Mouse (Mus musculus) hindbrain, embryonic 14.5 days (tissue): ENCODE data around the gene Tubb2a. TPM values are rescaled to one million over a fixed set of nuclear protein-coding genes. Genes with fewer than 3 reads are reported as not detected.
"Not testable (repeated sequence)": the region's sequence is repeated elsewhere in the genome, so short reads cannot be mapped to it uniquely, and the experiment has no call there.

Source experiments
- ATAC-seq: fragments of 200-750 bp; cut with Nextera tagmentation; 2 replicates; pipeline ENCODE4 v1.8.0; 2017; ENCODE audit warnings: moderate number of reproducible peaks, mild to moderate bottlenecking, moderate TSS enrichment, moderate library complexity; ENCODE audit not compliant: low FRiP score
- DNase-seq: peaks from one replicate; pipeline ENCODE4 v3.0.0-alpha.2; 2015; ENCODE audit warnings: low spot score
- H3K27ac ChIP-seq: fragments of 300-500 bp; sonication (generic); 2 replicates; pipeline ENCODE4 v1.5.1; 2014; ENCODE audit warnings: mild to moderate bottlenecking, moderate library complexity
- H3K27me3 ChIP-seq: fragments of 300-500 bp; sonication (generic); 2 replicates; pipeline ENCODE4 v1.6.1; 2014; ENCODE audit warnings: mild to moderate bottlenecking, low read length, mixed read lengths; ENCODE audit not compliant: control insufficient read depth, insufficient read depth
- H3K36me3 ChIP-seq: fragments of 300-500 bp; sonication (generic); replicated peaks from 2 replicates; pipeline ENCODE4 v1.6.1; 2014; ENCODE audit not compliant: control insufficient read depth, insufficient read depth
- H3K4me1 ChIP-seq: fragments of 300-500 bp; sonication (generic); replicated peaks from 2 replicates; pipeline ENCODE4 v1.6.1; 2014; ENCODE audit warnings: antibody characterized with exemption, low read length, mixed read lengths; ENCODE audit not compliant: control insufficient read depth, insufficient read depth
- H3K4me2 ChIP-seq: fragments of 300-500 bp; sonication (generic); replicated peaks from 2 replicates; pipeline ENCODE4 v1.6.1; 2014; ENCODE audit warnings: mild to moderate bottlenecking, moderate library complexity
- H3K4me3 ChIP-seq: fragments of 300-500 bp; sonication (generic); replicated peaks from 2 replicates; pipeline ENCODE4 v1.5.1; 2014; ENCODE audit warnings: mild to moderate bottlenecking, low read length
- H3K9ac ChIP-seq: fragments of 300-500 bp; sonication (generic); 2 replicates; pipeline ENCODE4 v1.6.1; 2014
- H3K9me3 ChIP-seq: fragments of 300-500 bp; sonication (generic); 2 replicates; pipeline ENCODE4 v1.6.1; 2016; ENCODE audit warnings: low read length; ENCODE audit not compliant: control insufficient read depth
- WGBS: fragments of 180-500 bp; shearing (Covaris S2); extraction: QIAGEN DNeasy Blood & Tissue Kit; methylation state at CpG from one replicate; pipeline ENCODE4 v1.1.7; 2014; 5-methylcytosine and 5-hydroxymethylcytosine counted together
- polyA plus RNA-seq: library from polyadenylated mRNA; unstranded; fragments of >200 nt; fragmentation: Nextera tagmentation; extraction: Ambion mirVana; gene quantifications from 2 replicates; pipeline ENCODE4 v1.2.1, GENCODE M21; 2014

The Tubb2a gene
- polyA plus RNA-seq, 1 experiment from 2014 or later: 2,565 TPM

DNA sequence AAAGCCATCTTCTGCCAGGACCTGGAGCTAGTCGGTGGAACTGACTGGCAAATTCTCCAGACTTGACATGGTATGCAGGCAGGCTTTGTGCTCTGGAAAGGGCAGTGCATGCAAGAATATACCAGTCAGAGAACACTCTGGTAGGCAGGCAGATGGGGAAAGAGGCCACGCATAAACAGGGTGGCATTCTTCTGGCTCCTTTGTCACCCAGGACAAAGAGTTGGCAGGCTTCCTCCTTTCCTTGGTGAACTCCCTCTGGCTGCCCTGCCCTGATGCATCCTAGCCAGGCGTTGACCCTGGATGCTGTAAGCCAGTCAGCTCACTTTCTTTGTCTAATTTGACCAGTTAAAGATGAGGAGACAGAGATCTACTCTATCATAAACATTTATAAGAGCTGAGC lies 19.3 kb upstream of the Tubb2a start:
- H3K27ac ChIP-seq: peak overlapping the region; percentile 85; the same call in 1 of the 2 replicates
- no peaks in the 10 kb centered on the region for H3K27me3 ChIP-seq
- DNase-seq (no peak), ATAC-seq (no peak)
- no peaks in the 10 kb centered on the region for H3K9me3 ChIP-seq
- peaks cover 18% of the 10 kb centered on the region for H3K4me1 ChIP-seq
- WGBS: 40% methylated on average over 3 of the region's 3 CpGs
- no peak overlapping the region for H3K4me3 ChIP-seq
- no peaks in the 10 kb centered on the region for H3K36me3 ChIP-seq
- no peak overlapping the region for H3K4me2 ChIP-seq
- H3K9ac ChIP-seq: no peak overlapping the region

DNA sequence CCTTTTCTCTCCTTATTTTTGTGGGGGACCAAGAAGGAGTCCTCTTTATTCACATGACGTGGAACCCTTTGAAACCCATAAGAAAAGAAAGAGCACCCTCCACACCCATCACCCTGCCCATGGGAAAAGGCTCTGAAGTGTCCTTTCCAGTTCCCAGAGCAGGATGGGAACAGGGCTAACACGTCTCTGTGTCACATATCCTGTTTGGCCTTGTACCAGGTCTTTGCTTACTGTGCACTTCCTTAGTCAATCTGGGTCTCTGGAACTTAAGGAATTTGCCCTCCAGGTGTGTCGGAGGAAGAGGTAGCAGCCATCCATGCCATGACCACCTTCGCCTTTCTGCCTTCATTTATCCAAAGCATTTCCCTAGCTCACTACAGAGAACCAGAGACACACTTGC lies 18.6 kb upstream of the Tubb2a start:
- WGBS: 52% methylated on average over 4 of the region's 4 CpGs

DNA sequence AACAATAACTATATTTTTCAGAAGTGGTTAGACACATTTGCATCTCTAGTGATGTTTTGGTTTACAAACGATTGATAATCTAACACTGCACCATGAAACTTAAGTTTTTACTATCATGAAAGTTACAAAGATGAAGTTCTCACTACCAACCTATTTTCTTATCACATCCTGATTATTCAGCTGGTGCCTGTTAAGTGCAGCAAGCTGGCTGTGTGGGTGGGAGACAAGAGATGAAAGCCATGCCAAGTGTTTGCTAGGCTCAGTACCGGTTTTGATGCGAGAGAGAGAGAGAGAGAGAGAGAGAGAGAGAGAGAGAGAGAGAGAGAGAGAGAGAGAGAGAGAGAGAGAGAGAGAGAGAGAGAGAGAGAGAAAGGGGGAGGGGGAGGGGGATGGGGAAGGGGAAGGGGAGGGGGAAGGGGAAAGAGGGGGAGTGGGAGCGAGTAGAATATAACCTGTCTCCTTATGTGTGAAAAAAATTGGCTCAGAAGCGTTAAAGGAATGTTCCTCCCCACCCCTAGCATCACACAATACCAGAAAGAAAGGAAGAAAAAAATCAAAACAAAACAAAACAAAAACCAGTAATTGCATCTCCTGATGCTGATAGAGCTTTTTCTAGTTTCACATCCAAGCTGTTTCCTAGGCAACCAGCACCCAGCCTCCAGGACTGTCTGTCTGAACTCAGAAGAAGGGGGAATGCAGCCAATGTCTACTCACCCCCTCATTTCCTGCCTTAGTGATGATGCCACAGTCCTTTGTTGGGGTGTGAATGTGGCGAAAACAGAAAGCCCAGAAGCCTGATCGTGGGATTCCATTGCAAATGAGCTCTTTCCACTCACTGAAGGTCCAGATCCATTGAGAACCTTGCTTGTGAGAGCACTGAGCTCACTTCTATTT lies 18.0 kb upstream of the Tubb2a start:
- Histone ChIP-seq H3K9me3 (no peaks in the 10 kb centered on the region), H3K4me1 (peaks cover 18% of the 10 kb centered on the region), H3K4me2 (peak overlapping the region; percentile 24), H3K4me3 (no peak overlapping the region), H3K27ac (peak overlapping the region; percentile 85), H3K9ac (peak overlapping the region; percentile 41), H3K27me3 (no peaks in the 10 kb centered on the region), H3K36me3 (no peaks in the 10 kb centered on the region)
- 21% methylated on average over 6 of the region's 7 CpGs for WGBS
- peak; percentile 94 for ATAC-seq
- DNase-seq: peak; percentile 76

More for the DNA sequence above, 18.6 kb upstream of the Tubb2a start:
- peak overlapping the region; percentile 85 for H3K27ac ChIP-seq
- H3K4me3 ChIP-seq: no peak overlapping the region
- H3K4me2 ChIP-seq: peak overlapping the region; percentile 24
- no peaks in the 10 kb centered on the region for H3K27me3 ChIP-seq
- ATAC-seq (peak; percentile 77), DNase-seq (no peak)
- H3K36me3 ChIP-seq: no peaks in the 10 kb centered on the region
- peaks cover 18% of the 10 kb centered on the region for H3K4me1 ChIP-seq
- peak overlapping the region; percentile 41; the same call in 1 of the 2 replicates for H3K9ac ChIP-seq
- H3K9me3 ChIP-seq: no peaks in the 10 kb centered on the region

DNA sequence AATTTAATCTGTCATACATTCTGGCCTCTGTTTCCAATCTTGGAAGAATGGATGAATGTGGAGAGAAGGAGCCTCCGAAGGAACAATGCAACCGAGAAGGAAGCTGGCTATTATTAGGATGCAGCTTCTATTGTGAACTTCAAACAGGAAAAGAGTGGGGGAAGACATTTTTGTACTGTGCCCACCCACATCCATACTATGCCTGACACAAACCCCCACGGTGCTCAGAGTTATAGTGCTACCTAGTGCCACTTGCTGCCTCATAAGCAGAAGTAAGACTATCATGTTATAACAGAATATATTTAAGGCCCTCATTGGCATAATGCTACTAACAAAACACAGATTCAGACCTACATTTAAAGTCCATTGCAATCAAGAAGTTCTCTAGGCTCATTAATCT lies 11.6 kb upstream of the Tubb2a start:
- Histone ChIP-seq H3K36me3 (no peaks in the 10 kb centered on the region), H3K9me3 (no peaks in the 10 kb centered on the region), H3K4me2 (peak overlapping the region; percentile 35), H3K27ac (peak overlapping the region; percentile 81), H3K9ac (peak overlapping the region; percentile 41; the same call in 1 of the 2 replicates), H3K4me3 (no peak overlapping the region), H3K27me3 (no peaks in the 10 kb centered on the region), H3K4me1 (peaks cover 31% of the 10 kb centered on the region)
- WGBS: 29% methylated on average over 3 of the region's 3 CpGs
- ATAC-seq (no peak), DNase-seq (no peak)

DNA sequence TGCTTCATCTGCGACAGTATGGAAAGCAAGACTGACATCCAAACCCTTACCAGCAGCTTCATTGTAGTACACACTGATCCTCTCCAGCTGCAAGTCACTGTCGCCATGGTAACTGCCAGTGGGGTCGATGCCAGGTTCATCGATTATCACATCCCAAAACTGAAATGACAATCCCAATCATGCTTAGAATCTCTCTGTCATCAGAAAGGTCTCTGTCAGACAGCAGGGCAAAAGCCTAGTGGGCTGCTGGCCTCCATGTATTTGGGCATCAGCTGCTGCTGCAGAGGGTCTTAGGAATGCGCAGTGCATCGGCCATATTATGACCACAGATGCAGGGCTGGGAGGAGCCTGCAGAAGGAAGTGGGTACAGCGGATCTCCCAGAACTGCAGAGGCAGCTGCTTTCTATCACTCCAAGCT lies 11.1 kb upstream of the Tubb2a start:
- Histone ChIP-seq H3K27me3 (no peaks in the 10 kb centered on the region), H3K4me3 (no peak overlapping the region), H3K27ac (peak overlapping the region; percentile 81), H3K4me2 (peak overlapping the region; percentile 35), H3K4me1 (peaks cover 31% of the 10 kb centered on the region), H3K9me3 (no peaks in the 10 kb centered on the region), H3K36me3 (no peaks in the 10 kb centered on the region), H3K9ac (peak overlapping the region; percentile 41)
- DNase-seq: peak; percentile 73
- WGBS: 22% methylated on average over 7 of the region's 7 CpGs
- peak; percentile 85 for ATAC-seq

DNA sequence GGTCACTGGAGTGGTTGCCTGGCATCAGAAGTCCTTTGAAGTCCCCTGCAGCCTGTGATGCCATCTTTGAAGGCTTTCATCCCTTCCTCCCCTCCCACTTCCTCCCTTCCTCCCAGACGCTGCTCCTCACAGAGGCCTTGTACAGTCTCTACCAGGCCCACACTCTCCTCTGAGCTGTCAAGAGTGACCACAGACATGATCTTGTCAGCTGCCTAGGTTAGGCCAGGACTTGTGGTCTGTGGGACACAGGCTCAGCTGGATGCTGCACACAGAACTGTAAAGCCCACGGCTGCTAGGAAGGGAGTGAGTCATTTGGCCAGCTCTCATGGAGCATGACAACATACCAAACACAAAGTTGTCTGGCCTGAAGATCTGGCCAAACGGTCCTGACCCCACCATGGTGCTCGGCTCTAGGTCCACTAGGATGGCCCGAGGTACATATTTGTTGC lies 10.4 kb upstream of the Tubb2a start:
- WGBS: 32% methylated on average over 5 of the region's 5 CpGs
- peak; percentile 47 for ATAC-seq
- Histone ChIP-seq H3K27ac (peak overlapping the region; percentile 81), H3K4me2 (peak overlapping the region; percentile 35), H3K9ac (peak overlapping the region; percentile 41), H3K4me1 (peaks cover 31% of the 10 kb centered on the region)
- H3K4me3 ChIP-seq, DNase-seq, H3K9me3 ChIP-seq, H3K36me3 ChIP-seq, H3K27me3 ChIP-seq: not testable (repeated sequence)

DNA sequence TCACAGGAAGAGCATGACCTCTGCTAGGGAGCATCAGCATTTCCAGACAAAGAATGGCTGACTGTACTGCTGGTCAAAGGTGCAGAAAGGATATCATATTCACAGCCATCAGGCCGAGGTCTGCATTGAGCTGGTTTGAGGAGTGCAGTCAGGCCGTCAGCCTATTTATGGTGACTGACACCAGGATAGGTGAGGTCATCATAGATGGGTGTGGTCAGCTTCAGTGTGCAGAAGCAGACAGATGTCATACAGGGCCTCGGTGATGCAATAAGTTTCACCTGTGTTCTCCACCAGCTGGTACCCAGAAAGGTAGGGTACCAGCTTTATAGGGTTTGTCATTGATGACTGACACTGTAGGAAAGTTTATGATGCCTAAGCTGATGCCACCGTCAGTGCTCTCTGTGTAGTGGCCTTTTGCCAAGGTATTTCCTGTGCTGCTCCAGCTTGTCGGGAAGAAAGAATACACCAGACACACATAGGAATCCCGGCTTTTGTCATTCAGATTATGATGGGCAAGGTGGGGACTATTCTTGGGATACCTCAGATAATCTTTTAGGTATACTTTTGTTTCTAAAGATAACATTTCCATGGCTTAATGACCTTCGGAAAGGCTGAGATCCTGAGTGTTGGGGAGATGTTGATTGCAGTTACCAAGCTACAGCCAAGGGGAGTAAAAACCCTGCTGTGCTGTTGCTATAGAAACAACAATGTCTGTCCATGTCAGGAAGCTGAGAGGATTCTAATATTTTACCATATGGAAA lies 9.4 kb upstream of the Tubb2a start:
- 48% methylated on average over 7 of the region's 7 CpGs for WGBS
- Histone ChIP-seq H3K4me3 (no peak overlapping the region), H3K4me1 (peaks cover 31% of the 10 kb centered on the region), H3K9me3 (no peaks in the 10 kb centered on the region), H3K27me3 (no peaks in the 10 kb centered on the region), H3K4me2 (0 out of 2 replicates have a peak overlapping the region, but pooled peaks have one; percentile 35), H3K36me3 (no peaks in the 10 kb centered on the region), H3K27ac (peak overlapping the region; percentile 81), H3K9ac (0 out of 2 replicates have a peak overlapping the region, but pooled peaks have one; percentile 13)
- peak; percentile 63 for DNase-seq
- peak; percentile 51; the same call in 1 of the 2 replicates for ATAC-seq

DNA sequence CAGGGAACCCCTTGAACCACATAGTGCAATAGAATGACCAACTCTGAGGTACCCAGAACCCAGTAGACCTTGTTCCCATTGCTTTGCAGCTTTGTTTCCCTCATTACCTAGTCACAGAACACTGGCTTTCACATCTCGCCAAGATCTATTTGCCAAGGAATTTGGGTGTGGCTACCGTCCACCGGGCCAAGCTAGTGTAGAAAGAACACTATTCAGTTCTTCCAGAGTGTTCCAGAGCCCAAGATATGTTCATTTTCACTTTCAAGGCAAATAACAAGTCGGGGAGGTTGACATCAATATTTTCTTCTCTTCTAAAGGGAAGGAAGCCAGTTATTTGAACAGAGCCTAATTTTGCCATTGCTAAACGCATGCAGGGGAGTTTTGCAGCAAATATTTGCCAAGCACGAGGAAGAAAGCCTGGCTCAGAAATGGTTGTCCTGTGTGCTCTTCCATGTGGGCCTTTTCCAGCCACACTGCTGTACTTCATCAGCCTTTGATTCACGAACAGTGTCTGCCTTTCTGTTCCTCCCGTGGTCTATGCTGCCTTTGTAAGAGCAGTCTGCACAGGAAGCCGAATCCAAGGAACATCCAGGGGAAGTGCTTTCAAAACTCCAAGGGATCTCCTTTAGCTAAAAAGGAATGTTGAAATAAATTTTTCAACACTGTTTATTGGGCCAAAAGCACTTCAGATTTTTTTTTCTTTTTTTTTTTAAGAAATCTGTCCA lies 6.4 kb upstream of the Tubb2a start:
- no peaks in the 10 kb centered on the region for H3K9me3 ChIP-seq
- WGBS: 77% methylated on average over 9 of the region's 9 CpGs
- ATAC-seq (no peak), DNase-seq (no peak)
- H3K9ac ChIP-seq: no peak overlapping the region
- no peaks in the 10 kb centered on the region for H3K27me3 ChIP-seq
- H3K4me2 ChIP-seq: no peak overlapping the region
- H3K4me3 ChIP-seq: no peak overlapping the region
- no peaks in the 10 kb centered on the region for H3K36me3 ChIP-seq
- H3K27ac ChIP-seq: no peak overlapping the region
- peaks cover 26% of the 10 kb centered on the region for H3K4me1 ChIP-seq
